Mouse (Mus musculus) hindbrain, embryonic 15.5 days (tissue): ENCODE results near the gene Gxylt2. TPM values are rescaled to one million over a fixed set of nuclear protein-coding genes. Genes with fewer than 3 reads are reported as not detected.

Experiments
- ATAC-seq: fragments of 200-750 bp; cut with Nextera tagmentation; 2 replicates; pipeline ENCODE4 v1.8.0; 2017; ENCODE audit warnings: low read depth, moderate number of reproducible peaks, moderate TSS enrichment; ENCODE audit not compliant: low FRiP score
- H3K27ac ChIP-seq: fragments of 300-500 bp; sonication (generic); replicated peaks from 2 replicates; pipeline ENCODE4 v1.5.1; 2015; ENCODE audit warnings: mild to moderate bottlenecking, inconsistent platforms
- H3K27me3 ChIP-seq: fragments of 300-500 bp; sonication (generic); 2 replicates; pipeline ENCODE4 v1.6.1; 2015; ENCODE audit warnings: control low read depth, inconsistent platforms
- H3K36me3 ChIP-seq: fragments of 300-500 bp; sonication (generic); 2 replicates; pipeline ENCODE4 v1.6.1; 2015; ENCODE audit warnings: control low read depth, inconsistent platforms
- H3K4me1 ChIP-seq: fragments of 300-500 bp; sonication (generic); replicated peaks from 2 replicates; pipeline ENCODE4 v1.6.1; 2015; ENCODE audit warnings: control low read depth, inconsistent platforms
- H3K4me2 ChIP-seq: fragments of 300-500 bp; sonication (generic); 2 replicates; pipeline ENCODE4 v1.6.1; 2015; ENCODE audit warnings: moderate library complexity, mild to moderate bottlenecking, inconsistent platforms
- H3K4me3 ChIP-seq: fragments of 300-500 bp; sonication (generic); 2 replicates; pipeline ENCODE4 v1.5.1; 2015; ENCODE audit warnings: mild to moderate bottlenecking, inconsistent platforms
- H3K9ac ChIP-seq: fragments of 300-500 bp; sonication (generic); 2 replicates; pipeline ENCODE4 v1.6.1; 2015; ENCODE audit warnings: inconsistent platforms
- H3K9me3 ChIP-seq: fragments of 300-500 bp; sonication (generic); 2 replicates; pipeline ENCODE4 v1.6.1; 2016; ENCODE audit warnings: control low read depth, inconsistent platforms
- WGBS: fragments of 180-500 bp; shearing (Covaris S2); methylation state at CpG from one replicate; pipeline ENCODE4 v1.1.7; 2015; 5-methylcytosine and 5-hydroxymethylcytosine counted together
- polyA plus RNA-seq: library from polyadenylated mRNA; unstranded; fragments of >200 nt; fragmentation: Nextera tagmentation; extraction: Ambion mirVana; gene quantifications from 2 replicates; pipeline ENCODE4 v1.2.1, GENCODE M21; 2015

Gene Gxylt2
- polyA plus RNA-seq, 1 experiment from 2014 or later, result 2.1 TPM

- H3K9ac ChIP-seq, result no peak overlapping the region
- no peaks in the 10 kb centered on the region for H3K36me3 ChIP-seq
- no peak overlapping the region for H3K27ac ChIP-seq
- ATAC-seq, result no peak
- H3K4me3 ChIP-seq, result no peak overlapping the region
- no peaks in the 10 kb centered on the region for H3K27me3 ChIP-seq
- H3K4me2 ChIP-seq, result no peak overlapping the region
- H3K9me3 ChIP-seq, result no peaks in the 10 kb centered on the region
- WGBS, result 15% methylated on average over 4 of the region's 4 CpGs
- H3K4me1 ChIP-seq, result no peaks in the 10 kb centered on the region
Observed at GRCm38 (mm10) chr6:100780421-100780820, 75.9 kb downstream of the Gxylt2 start.

GRCm38 (mm10) chr6:100781644-100782043, 77.1 kb downstream of the Gxylt2 start:
- H3K36me3 ChIP-seq, result no peaks in the 10 kb centered on the region

GRCm38 (mm10) chr6:100787726-100788125, 83.2 kb downstream of the Gxylt2 start:
- 80% methylated on average over 1 of the region's 1 CpGs for WGBS
- H3K4me2 ChIP-seq, result no peak overlapping the region
- H3K4me3 ChIP-seq, result no peak overlapping the region
- no peak overlapping the region for H3K27ac ChIP-seq
- H3K9me3 ChIP-seq, result no peaks in the 10 kb centered on the region
- H3K27me3 ChIP-seq, result no peaks in the 10 kb centered on the region
- H3K9ac ChIP-seq, result no peak overlapping the region
- H3K4me1 ChIP-seq, result no peaks in the 10 kb centered on the region
- no peak for ATAC-seq
- no peaks in the 10 kb centered on the region for H3K36me3 ChIP-seq

More at GRCm38 (mm10) chr6:100781644-100782043, 77.1 kb downstream of the Gxylt2 start:
- no peak overlapping the region for H3K4me3 ChIP-seq
- H3K9ac ChIP-seq, result no peak overlapping the region
- 86% methylated on average over 6 of the region's 6 CpGs for WGBS
- no peak overlapping the region for H3K4me2 ChIP-seq
- no peaks in the 10 kb centered on the region for H3K27me3 ChIP-seq
- H3K4me1 ChIP-seq, result no peaks in the 10 kb centered on the region
- no peak overlapping the region for H3K27ac ChIP-seq
- ATAC-seq, result no peak
- H3K9me3 ChIP-seq, result no peaks in the 10 kb centered on the region

GRCm38 (mm10) chr6:100789161-100789560, 84.6 kb downstream of the Gxylt2 start:
- Histone ChIP-seq H3K9ac (no peak overlapping the region), H3K27me3 (no peaks in the 10 kb centered on the region), H3K4me1 (no peaks in the 10 kb centered on the region), H3K27ac (no peak overlapping the region), H3K36me3 (no peaks in the 10 kb centered on the region), H3K9me3 (no peaks in the 10 kb centered on the region), H3K4me3 (no peak overlapping the region), H3K4me2 (no peak overlapping the region)
- ATAC-seq, result no peak
- WGBS, result 82% methylated on average over 1 of the region's 1 CpGs

- WGBS, result 82% methylated on average over 3 of the region's 3 CpGs
- Histone ChIP-seq H3K9me3 (no peaks in the 10 kb centered on the region), H3K4me2 (no peak overlapping the region), H3K36me3 (no peaks in the 10 kb centered on the region), H3K4me3 (no peak overlapping the region), H3K27me3 (no peaks in the 10 kb centered on the region), H3K4me1 (no peaks in the 10 kb centered on the region), H3K9ac (no peak overlapping the region), H3K27ac (no peak overlapping the region)
- ATAC-seq, result no peak
Observed at GRCm38 (mm10) chr6:100792055-100792659, 87.6 kb downstream of the Gxylt2 start.

- Histone ChIP-seq H3K27me3 (no peaks in the 10 kb centered on the region), H3K4me3 (no peak overlapping the region), H3K9ac (no peak overlapping the region), H3K4me2 (no peak overlapping the region), H3K9me3 (no peaks in the 10 kb centered on the region), H3K4me1 (no peaks in the 10 kb centered on the region), H3K27ac (no peak overlapping the region), H3K36me3 (no peaks in the 10 kb centered on the region)
- 74% methylated on average over 14 of the region's 14 CpGs for WGBS
- ATAC-seq, result no peak
Observed at GRCm38 (mm10) chr6:100792973-100793769, 88.6 kb downstream of the Gxylt2 start.

- Histone ChIP-seq H3K4me2 (no peak overlapping the region), H3K36me3 (no peaks in the 10 kb centered on the region), H3K4me1 (no peaks in the 10 kb centered on the region), H3K9me3 (no peaks in the 10 kb centered on the region), H3K27ac (no peak overlapping the region), H3K9ac (no peak overlapping the region), H3K4me3 (no peak overlapping the region), H3K27me3 (no peaks in the 10 kb centered on the region)
- ATAC-seq, result no peak
- WGBS, result 63% methylated on average over 6 of the region's 6 CpGs
Observed at GRCm38 (mm10) chr6:100795797-100796196, 91.3 kb downstream of the Gxylt2 start.

- Histone ChIP-seq H3K4me3 (no peak overlapping the region), H3K4me2 (no peak overlapping the region), H3K27ac (no peak overlapping the region), H3K36me3 (no peaks in the 10 kb centered on the region), H3K9ac (no peak overlapping the region), H3K9me3 (no peaks in the 10 kb centered on the region), H3K27me3 (no peaks in the 10 kb centered on the region), H3K4me1 (no peaks in the 10 kb centered on the region)
- no peak for ATAC-seq
- 91% methylated on average over 6 of the region's 6 CpGs for WGBS
Observed at GRCm38 (mm10) chr6:100799290-100799689, 94.8 kb downstream of the Gxylt2 start.

- Histone ChIP-seq H3K4me2 (no peak overlapping the region), H3K9me3 (no peaks in the 10 kb centered on the region), H3K27me3 (no peaks in the 10 kb centered on the region), H3K4me3 (no peak overlapping the region), H3K9ac (no peak overlapping the region), H3K27ac (no peak overlapping the region), H3K4me1 (no peaks in the 10 kb centered on the region), H3K36me3 (no peaks in the 10 kb centered on the region)
- no peak for ATAC-seq
- WGBS, result 91% methylated on average over 4 of the region's 4 CpGs
Observed at GRCm38 (mm10) chr6:100799766-100800165, 95.2 kb downstream of the Gxylt2 start.

- Histone ChIP-seq H3K4me3 (no peak overlapping the region), H3K4me2 (no peak overlapping the region), H3K9me3 (no peaks in the 10 kb centered on the region), H3K36me3 (no peaks in the 10 kb centered on the region), H3K27ac (no peak overlapping the region), H3K27me3 (no peaks in the 10 kb centered on the region), H3K4me1 (no peaks in the 10 kb centered on the region), H3K9ac (no peak overlapping the region)
- ATAC-seq, result no peak
- WGBS, result 55% methylated on average over 10 of the region's 10 CpGs
Observed at GRCm38 (mm10) chr6:100800497-100800955, 96.0 kb downstream of the Gxylt2 start.

GRCm38 (mm10) chr6:100802381-100803083, 98.0 kb downstream of the Gxylt2 start:
- WGBS, result 68% methylated on average over 13 of the region's 13 CpGs
- Histone ChIP-seq H3K4me3 (no peak overlapping the region), H3K36me3 (no peaks in the 10 kb centered on the region), H3K9me3 (no peaks in the 10 kb centered on the region), H3K4me1 (no peaks in the 10 kb centered on the region), H3K27ac (no peak overlapping the region), H3K9ac (no peak overlapping the region), H3K27me3 (no peaks in the 10 kb centered on the region), H3K4me2 (no peak overlapping the region)
- no peak for ATAC-seq

- Histone ChIP-seq H3K9me3 (no peaks in the 10 kb centered on the region), H3K27me3 (no peaks in the 10 kb centered on the region), H3K9ac (no peak overlapping the region), H3K4me2 (no peak overlapping the region), H3K4me3 (no peak overlapping the region), H3K27ac (no peak overlapping the region), H3K4me1 (no peaks in the 10 kb centered on the region), H3K36me3 (no peaks in the 10 kb centered on the region)
- ATAC-seq, result no peak
- 90% methylated on average over 3 of the region's 3 CpGs for WGBS
Observed at GRCm38 (mm10) chr6:100803250-100803649, 98.7 kb downstream of the Gxylt2 start.
